Mouse (Mus musculus): Measurements from ENCODE around the gene Olfr1367.

Olfr1367 gene

GRCm38 (mm10) chr13:21321890-21322494, 24.7 kb upstream of the Olfr1367 start:
- no peak for TF ChIP-seq POU5F1 (IDR thresholded peaks at IDR 0.05; ENCODE audit: borderline replicate concordance, low read length)
- no peak for TF ChIP-seq NANOG (IDR thresholded peaks at IDR 0.05; ENCODE audit: borderline replicate concordance, low read length)
- no peak for TF ChIP-seq CTCF (conservative IDR thresholded peaks at IDR 0.05; ENCODE audit: low read length)
- Histone ChIP-seq H3K4me1 (replicated peaks; ENCODE audit: low read depth, low read length) (peaks cover 14% of the 10 kb centered on the region), H3K27me3 (ENCODE audit: insufficient read depth, low read length) (peaks cover 17% of the 10 kb centered on the region), H3K9me3 (ENCODE audit: low read length) (no peaks in the 10 kb centered on the region), H3K36me3 (ENCODE audit: insufficient read depth, low read length) (no peaks in the 10 kb centered on the region), H3K4me3 (replicated peaks; ENCODE audit: low read length) (peak overlapping the region; percentile 78)

GRCm38 (mm10) chr13:21322509-21323375, 24.0 kb upstream of the Olfr1367 start:
- peaks cover 17% of the 10 kb centered on the region for H3K4me1 ChIP-seq (replicated peaks; ENCODE audit: low read depth, low read length)
- TF ChIP-seq CTCF (conservative IDR thresholded peaks at IDR 0.05; ENCODE audit: low read length) = no peak
- TF ChIP-seq NANOG (IDR thresholded peaks at IDR 0.05; ENCODE audit: borderline replicate concordance, low read length) = no peak
- no peak for TF ChIP-seq POU5F1 (IDR thresholded peaks at IDR 0.05; ENCODE audit: borderline replicate concordance, low read length)

GRCm38 (mm10) chr13:21323405-21323804, 23.3 kb upstream of the Olfr1367 start:
- TF ChIP-seq POU5F1 (IDR thresholded peaks at IDR 0.05; ENCODE audit: borderline replicate concordance, low read length) (no peak), CTCF (conservative IDR thresholded peaks at IDR 0.05; ENCODE audit: low read length) (no peak), NANOG (IDR thresholded peaks at IDR 0.05; ENCODE audit: borderline replicate concordance, low read length) (no peak)
- Histone ChIP-seq H3K4me3 (replicated peaks; ENCODE audit: low read length) (0 out of 2 replicates have a peak overlapping the region, but pooled peaks have one; percentile 10), H3K36me3 (ENCODE audit: insufficient read depth, low read length) (no peaks in the 10 kb centered on the region), H3K4me1 (replicated peaks; ENCODE audit: low read depth, low read length) (peaks cover 19% of the 10 kb centered on the region), H3K9me3 (ENCODE audit: low read length) (no peaks in the 10 kb centered on the region), H3K27me3 (ENCODE audit: insufficient read depth, low read length) (peaks cover 16% of the 10 kb centered on the region)

More at GRCm38 (mm10) chr13:21322509-21323375, 24.0 kb upstream of the Olfr1367 start:
- Histone ChIP-seq H3K36me3 (ENCODE audit: insufficient read depth, low read length) (no peaks in the 10 kb centered on the region), H3K9me3 (ENCODE audit: low read length) (no peaks in the 10 kb centered on the region), H3K27me3 (ENCODE audit: insufficient read depth, low read length) (peaks cover 16% of the 10 kb centered on the region), H3K4me3 (replicated peaks; ENCODE audit: low read length) (peak overlapping the region; percentile 78)

- H3K36me3 ChIP-seq (ENCODE audit: insufficient read depth, low read length) = no peaks in the 10 kb centered on the region
- H3K27me3 ChIP-seq (ENCODE audit: insufficient read depth, low read length) = peaks cover 7% of the 10 kb centered on the region
- H3K4me1 ChIP-seq (replicated peaks; ENCODE audit: low read depth, low read length) = peaks cover 19% of the 10 kb centered on the region
- no peaks in the 10 kb centered on the region for H3K9me3 ChIP-seq (ENCODE audit: low read length)
- TF ChIP-seq POU5F1 (IDR thresholded peaks at IDR 0.05; ENCODE audit: borderline replicate concordance, low read length) = no peak
- peak; percentile 80 for TF ChIP-seq CTCF (conservative IDR thresholded peaks at IDR 0.05; ENCODE audit: low read length)
- H3K4me3 ChIP-seq (replicated peaks; ENCODE audit: low read length) = peak overlapping the region; percentile 79
Measured at GRCm38 (mm10) chr13:21326191-21326590, 20.5 kb upstream of the Olfr1367 start.

GRCm38 (mm10) chr13:21326657-21327211, 20.0 kb upstream of the Olfr1367 start:
- Histone ChIP-seq H3K36me3 (ENCODE audit: insufficient read depth, low read length) (no peaks in the 10 kb centered on the region), H3K27me3 (ENCODE audit: insufficient read depth, low read length) (peaks cover 3% of the 10 kb centered on the region), H3K4me3 (replicated peaks; ENCODE audit: low read length) (peak overlapping the region; percentile 79), H3K4me1 (replicated peaks; ENCODE audit: low read depth, low read length) (peaks cover 17% of the 10 kb centered on the region), H3K9me3 (ENCODE audit: low read length) (no peaks in the 10 kb centered on the region)
- peak; percentile 75 for TF ChIP-seq CTCF (conservative IDR thresholded peaks at IDR 0.05; ENCODE audit: low read length)
- no peak for TF ChIP-seq POU5F1 (IDR thresholded peaks at IDR 0.05; ENCODE audit: borderline replicate concordance, low read length)
- TF ChIP-seq NANOG (IDR thresholded peaks at IDR 0.05; ENCODE audit: borderline replicate concordance, low read length) = no peak

DNA sequence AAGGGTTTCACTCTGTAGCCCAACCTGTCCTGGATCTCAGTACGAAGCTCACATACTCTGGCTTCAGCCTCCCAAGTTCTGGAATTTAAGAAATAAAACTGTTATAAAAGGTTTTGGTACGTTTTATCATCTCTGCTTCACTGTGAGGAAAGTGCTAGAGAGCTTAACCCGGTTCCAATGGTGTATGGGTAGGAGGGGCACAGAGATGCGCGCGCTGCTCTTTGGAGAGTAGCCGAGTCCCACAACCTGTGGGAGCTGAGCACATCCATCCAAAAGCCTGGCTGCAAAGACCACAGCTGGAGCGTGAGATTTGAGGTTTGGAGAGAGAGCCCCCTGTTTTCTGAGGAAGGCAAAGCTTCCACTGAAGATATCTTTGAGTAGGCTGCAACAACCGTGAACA, 19.3 kb upstream of the Olfr1367 start:
- no peaks in the 10 kb centered on the region for H3K9me3 ChIP-seq (ENCODE audit: low read length)
- H3K36me3 ChIP-seq (ENCODE audit: insufficient read depth, low read length) = no peaks in the 10 kb centered on the region
- H3K4me3 ChIP-seq (replicated peaks; ENCODE audit: low read length) = peak overlapping the region; percentile 79
- TF ChIP-seq NANOG (IDR thresholded peaks at IDR 0.05; ENCODE audit: borderline replicate concordance, low read length) (no peak), CTCF (conservative IDR thresholded peaks at IDR 0.05; ENCODE audit: low read length) (no peak), POU5F1 (IDR thresholded peaks at IDR 0.05; ENCODE audit: borderline replicate concordance, low read length) (no peak)
- H3K4me1 ChIP-seq (replicated peaks; ENCODE audit: low read depth, low read length) = peaks cover 14% of the 10 kb centered on the region
- H3K27me3 ChIP-seq (ENCODE audit: insufficient read depth, low read length) = no peaks in the 10 kb centered on the region

- Histone ChIP-seq H3K9me3 (ENCODE audit: low read length) (no peaks in the 10 kb centered on the region), H3K4me3 (replicated peaks; ENCODE audit: low read length) (no peak overlapping the region), H3K4me1 (replicated peaks; ENCODE audit: low read depth, low read length) (no peaks in the 10 kb centered on the region), H3K36me3 (ENCODE audit: insufficient read depth, low read length) (no peaks in the 10 kb centered on the region), H3K27me3 (ENCODE audit: insufficient read depth, low read length) (no peaks in the 10 kb centered on the region)
- TF ChIP-seq CTCF (conservative IDR thresholded peaks at IDR 0.05; ENCODE audit: low read length) (no peak), NANOG (IDR thresholded peaks at IDR 0.05; ENCODE audit: borderline replicate concordance, low read length) (no peak), POU5F1 (IDR thresholded peaks at IDR 0.05; ENCODE audit: borderline replicate concordance, low read length) (no peak)
Measured at GRCm38 (mm10) chr13:21350593-21350992, 3.9 kb downstream of the Olfr1367 start.

- peak within 1 kb of the TSS; percentile 87 for H3K4me3 ChIP-seq (replicated peaks; ENCODE audit: low read length)
- no peaks in the 10 kb centered on the region for H3K9me3 ChIP-seq (ENCODE audit: low read length)
- H3K27me3 ChIP-seq (ENCODE audit: insufficient read depth, low read length) = no peaks in the 10 kb centered on the region
- H3K36me3 ChIP-seq (ENCODE audit: insufficient read depth, low read length) = peaks cover 31% of the 10 kb centered on the region
- TF ChIP-seq CTCF (conservative IDR thresholded peaks at IDR 0.05; ENCODE audit: low read length) (no peak), NANOG (IDR thresholded peaks at IDR 0.05; ENCODE audit: borderline replicate concordance, low read length) (no peak), POU5F1 (IDR thresholded peaks at IDR 0.05; ENCODE audit: borderline replicate concordance, low read length) (no peak)
- peaks cover 23% of the 10 kb centered on the region for H3K4me1 ChIP-seq (replicated peaks; ENCODE audit: low read depth, low read length)
Measured at GRCm38 (mm10) chr13:21362621-21363248, 16.0 kb downstream of the Olfr1367 start, which contains the start of gene Zscan12. Zscan12 (plus strand) TSS chr13:21362820.

Measured in E14TG2a.4 (cell line).